Mouse (Mus musculus) heart, postnatal 25 days (tissue): ENCODE results near the gene Anxa11. TPM values are rescaled to one million over a fixed set of nuclear protein-coding genes. Genes with fewer than 3 reads are reported as not detected.
"Not testable (repeated sequence)": the region's sequence is repeated elsewhere in the genome, so short reads cannot be mapped to it uniquely, and the experiment has no call there.

Source experiments
- DNase-seq: peaks from one replicate; pipeline ENCODE4 v3.0.0; 2022; ENCODE audit warnings: low spot score
- intact Hi-C: fragments of 180-260 bp; cut with DNase I; formaldehyde crosslinking; loops from one replicate; pipeline ENCODE4 v1.15.1; 2025
- total RNA-seq, 2 experiments: library from RNA; stranded (reverse); gene quantifications; 2 replicates each; pipeline ENCODE4 v1.2.3; 2021

The Anxa11 gene
- total RNA-seq, 2 experiments from 2014 or later = 72.3 to 80.0 TPM

- no peak for DNase-seq
- intact Hi-C loops = no loop called here
Observed at GRCm38 (mm10) chr14:25863721-25864120, 21.8 kb downstream of the Anxa11 start.

- intact Hi-C loops = no loop called here
- DNase-seq = no peak
Observed at GRCm38 (mm10) chr14:25865251-25865650, 23.3 kb downstream of the Anxa11 start.

- intact Hi-C loops = no loop called here
- no peak for DNase-seq
Observed at GRCm38 (mm10) chr14:25866384-25866783, 24.4 kb downstream of the Anxa11 start.

- no peak for DNase-seq
- intact Hi-C loops = no loop called here
Observed at GRCm38 (mm10) chr14:25866832-25867231, 24.9 kb downstream of the Anxa11 start.

- DNase-seq = no peak
- intact Hi-C loops = no loop called here
Observed at GRCm38 (mm10) chr14:25867834-25868233, 25.9 kb downstream of the Anxa11 start.

GRCm38 (mm10) chr14:25868706-25869105, 26.8 kb downstream of the Anxa11 start:
- no peak for DNase-seq
- intact Hi-C loops = no loop called here

- intact Hi-C loops = no loop called here
- no peak for DNase-seq
Observed at GRCm38 (mm10) chr14:25869135-25869878, 27.4 kb downstream of the Anxa11 start.

- no peak for DNase-seq
- intact Hi-C loops = no loop called here
Observed at GRCm38 (mm10) chr14:25872461-25873415, 30.8 kb downstream of the Anxa11 start.

- intact Hi-C loops, DNase-seq: not testable (repeated sequence)
Observed at GRCm38 (mm10) chr14:25876640-25877039, 34.7 kb downstream of the Anxa11 start.

GRCm38 (mm10) chr14:25881769-25882168, 39.8 kb downstream of the Anxa11 start:
- DNase-seq, intact Hi-C loops: not testable (repeated sequence)

- intact Hi-C loops, DNase-seq: not testable (repeated sequence)
Observed at GRCm38 (mm10) chr14:25885886-25886285, 43.9 kb downstream of the Anxa11 start.

- DNase-seq, intact Hi-C loops: not testable (repeated sequence)
Observed at GRCm38 (mm10) chr14:25894566-25894965, 52.6 kb downstream of the Anxa11 start.

GRCm38 (mm10) chr14:25895686-25896085, 53.7 kb downstream of the Anxa11 start:
- DNase-seq, intact Hi-C loops: not testable (repeated sequence)

GRCm38 (mm10) chr14:25903000-25903399, 61.0 kb downstream of the Anxa11 start, which contains the start of gene Plac9a:
Gene Plac9a, minus strand, starts transcription at chr14:25903100.
- intact Hi-C loops, DNase-seq: not testable (repeated sequence)

GRCm38 (mm10) chr14:25905243-25905642, 63.3 kb downstream of the Anxa11 start:
- intact Hi-C loops, DNase-seq: not testable (repeated sequence)

- intact Hi-C loops, DNase-seq: not testable (repeated sequence)
Observed at GRCm38 (mm10) chr14:25907272-25907671, 65.3 kb downstream of the Anxa11 start.

GRCm38 (mm10) chr14:25908976-25909375, 67.0 kb downstream of the Anxa11 start:
- intact Hi-C loops, DNase-seq: not testable (repeated sequence)

GRCm38 (mm10) chr14:25918427-25919170, 76.6 kb downstream of the Anxa11 start:
- intact Hi-C loops, DNase-seq: not testable (repeated sequence)

GRCm38 (mm10) chr14:25926814-25927561, 85.0 kb downstream of the Anxa11 start:
- DNase-seq, intact Hi-C loops: not testable (repeated sequence)
